Mouse (Mus musculus): ENCODE results near the gene Camk1d. TPM values are rescaled to one million over a fixed set of nuclear protein-coding genes. Genes with fewer than 3 reads are reported as not detected.

Camk1d gene
- total and polyA plus RNA-seq, 3 experiments, result 4.6 to 12.4 (median 4.8) TPM

DNA sequence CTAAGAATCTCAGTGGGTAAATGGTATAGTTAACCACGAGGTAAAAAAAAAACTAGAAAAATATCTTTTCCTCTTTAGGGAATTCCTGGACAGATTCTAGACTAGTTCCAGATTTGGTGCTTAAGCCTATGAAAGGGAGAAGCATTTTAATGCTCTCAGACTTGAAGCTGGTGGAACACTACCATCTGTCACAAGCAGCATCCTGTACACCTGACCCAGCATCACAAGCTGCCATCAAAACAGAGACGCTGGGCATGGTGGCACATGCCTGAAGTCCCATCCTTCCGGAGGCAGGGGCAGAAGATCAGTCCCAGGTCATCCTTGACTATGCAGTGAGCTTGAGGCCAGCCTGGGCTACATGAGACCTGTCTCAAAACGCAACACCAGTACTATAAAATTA lies 295.5 kb downstream of the Camk1d start:
- TF ChIP-seq ETS1 (conservative IDR thresholded peaks at IDR 0.05; ENCODE audit: low read depth, low read length), result no peak
- no peak for TF ChIP-seq MAZ (IDR thresholded peaks at IDR 0.05; ENCODE audit: low read depth, low read length)
- peak; percentile 44; the same call in 1 of the 2 replicates for TF ChIP-seq MYC (IDR thresholded peaks at IDR 0.05; ENCODE audit: low read depth, low read length)
- TF ChIP-seq BHLHE40 (IDR thresholded peaks at IDR 0.05; ENCODE audit: low read depth, low read length), result peak; percentile 79
- Histone ChIP-seq H3K27me3 (replicated peaks) (no peaks in the 10 kb centered on the region), H3K79me2 (replicated peaks; ENCODE audit: control insufficient read depth, extremely low read depth, insufficient read depth, poor library complexity, severe bottlenecking) (no peaks in the 10 kb centered on the region; the same call in 1 of the 2 replicates), H3K4me2 (ENCODE audit: insufficient read depth, low read depth, poor library complexity, severe bottlenecking) (peak overlapping the region; percentile 8; the same call in 1 of the 2 replicates), H3K27ac (ENCODE audit: insufficient read depth, low read depth) (peak overlapping the region; percentile 89), H3K4me1 (ENCODE audit: control insufficient read depth in 1 of 2, insufficient read depth in 2 of 2) (peaks cover 15 to 82% of the 10 kb centered on the region in 2 experiments), H3K36me3 (replicated peaks in 1 of 2; ENCODE audit: control insufficient read depth in 1 of 2, insufficient read depth in 1 of 2, low read length in 1 of 2) (no peaks in the 10 kb centered on the region), H3K9ac (ENCODE audit: insufficient read depth, low read depth) (no peak overlapping the region), H3K9me3 (replicated peaks; ENCODE audit: low read length) (no peaks in the 10 kb centered on the region), H3K4me3 (replicated peaks in 1 of 3; ENCODE audit: low read depth in 2 of 3, low read length in 2 of 3, poor library complexity in 1 of 3) (no peak overlapping the region)
- dilution Hi-C loops (cut with MboI; ENCODE audit: extremely low pct_ligation_motif_present, extremely low pct_unique_long_range_greater_than_20kb, low sequenced_read_pairs) (no loop called here), in situ Hi-C loops (cut with MboI; ENCODE audit: low pct_ligation_motif_present, low pct_unique_long_range_greater_than_20kb, low sequenced_read_pairs) (no loop called here)
- DNase-seq (ENCODE audit: extremely low read depth), result no peak

DNA sequence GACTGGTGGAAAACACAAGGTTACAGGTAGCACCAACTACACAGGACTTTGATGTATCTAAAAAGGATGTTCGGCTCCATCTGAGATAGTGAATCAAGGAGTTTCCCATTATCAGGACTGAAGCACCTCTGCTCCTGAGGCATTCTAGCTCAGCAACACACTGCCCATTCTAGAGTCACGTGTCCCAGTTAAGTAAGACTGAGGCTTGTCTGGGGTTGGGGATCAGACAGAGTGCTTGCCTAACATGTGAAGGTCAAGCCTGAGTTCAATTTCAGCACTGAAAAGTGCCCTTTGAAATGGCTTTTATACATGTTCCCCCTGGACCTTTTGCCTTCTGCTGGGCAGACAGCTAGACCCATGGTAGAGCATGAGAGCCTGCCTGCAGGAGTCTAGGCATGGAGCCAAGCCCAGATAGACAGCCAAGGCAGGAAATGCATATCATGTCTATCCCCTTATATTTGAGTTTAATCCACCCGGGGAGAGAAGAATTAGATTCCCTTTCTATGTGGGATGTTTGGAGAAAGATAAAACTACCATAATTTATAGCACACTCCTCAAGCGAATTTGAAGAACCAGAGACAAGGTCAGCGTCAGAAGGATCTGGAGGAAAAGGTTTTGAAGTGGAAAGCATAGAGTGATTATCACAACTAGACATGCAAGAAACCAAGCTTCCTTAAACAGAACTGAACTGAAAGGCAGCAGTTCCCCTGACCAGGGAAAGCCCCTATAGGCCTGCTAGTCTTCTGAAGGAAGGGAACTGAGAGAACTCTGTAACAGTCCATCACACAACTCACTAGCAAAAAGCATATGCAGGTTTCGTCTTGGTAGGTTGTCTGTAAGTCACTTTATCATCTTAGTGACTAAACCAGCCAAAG lies 296.9 kb downstream of the Camk1d start:
- peak overlapping the region; percentile 67 for H3K9ac ChIP-seq (ENCODE audit: insufficient read depth, low read depth)
- H3K36me3 ChIP-seq (replicated peaks in 1 of 2; ENCODE audit: control insufficient read depth in 1 of 2, insufficient read depth in 1 of 2, low read length in 1 of 2), result peaks cover 0 to under 1% of the 10 kb centered on the region in 2 experiments
- peak overlapping the region in 1 of 3 experiments; percentile 22 for H3K4me3 ChIP-seq (replicated peaks in 1 of 3; ENCODE audit: low read depth in 2 of 3, low read length in 2 of 3, poor library complexity in 1 of 3)
- H3K27me3 ChIP-seq (replicated peaks), result no peaks in the 10 kb centered on the region
- peaks cover 15 to 72% of the 10 kb centered on the region in 2 experiments for H3K4me1 ChIP-seq (ENCODE audit: control insufficient read depth in 1 of 2, insufficient read depth in 2 of 2)
- in situ Hi-C loops (cut with MboI; ENCODE audit: low pct_ligation_motif_present, low pct_unique_long_range_greater_than_20kb, low sequenced_read_pairs) (no loop called here), dilution Hi-C loops (cut with MboI; ENCODE audit: extremely low pct_ligation_motif_present, extremely low pct_unique_long_range_greater_than_20kb, low sequenced_read_pairs) (no loop called here)
- peak overlapping the region; percentile 99 for H3K27ac ChIP-seq (ENCODE audit: insufficient read depth, low read depth)
- peak; percentile 91 for DNase-seq (ENCODE audit: extremely low read depth)
- H3K9me3 ChIP-seq (replicated peaks; ENCODE audit: low read length), result no peaks in the 10 kb centered on the region
- H3K79me2 ChIP-seq (replicated peaks; ENCODE audit: control insufficient read depth, extremely low read depth, insufficient read depth, poor library complexity, severe bottlenecking), result no peaks in the 10 kb centered on the region; the same call in 1 of the 2 replicates
- H3K4me2 ChIP-seq (ENCODE audit: insufficient read depth, low read depth, poor library complexity, severe bottlenecking), result peak overlapping the region; percentile 99
- TF ChIP-seq PAX5 (IDR thresholded peaks at IDR 0.05; ENCODE audit: low read length) (no peak), ZKSCAN1 (IDR thresholded peaks at IDR 0.05; ENCODE audit: borderline replicate concordance, low read depth, low read length) (no peak), CHD2 (IDR thresholded peaks at IDR 0.05; ENCODE audit: low read length) (peak; percentile 74), CTCF (conservative IDR thresholded peaks at IDR 0.05 in 1 of 2, IDR thresholded peaks at IDR 0.05 in 1 of 2; ENCODE audit: low read depth in 2 of 2, low read length in 2 of 2) (no peak), JUND (conservative IDR thresholded peaks at IDR 0.05; ENCODE audit: low read depth, low read length) (peak; percentile 47), ETS1 (conservative IDR thresholded peaks at IDR 0.05; ENCODE audit: low read depth, low read length) (peak; percentile 76), EP300 (IDR thresholded peaks at IDR 0.05; ENCODE audit: low read length) (peak; percentile 99), MAZ (IDR thresholded peaks at IDR 0.05; ENCODE audit: low read depth, low read length) (0 out of 2 replicates have a peak, but pooled peaks have one; percentile 61), TBP (conservative IDR thresholded peaks at IDR 0.05; ENCODE audit: low read depth, low read length) (peak; percentile 52; the same call in 1 of the 2 replicates), JUN (IDR thresholded peaks at IDR 0.05; ENCODE audit: insufficient read depth, low read depth, low read length) (no peak; the same call in 1 of the 2 replicates), UBTF (IDR thresholded peaks at IDR 0.05; ENCODE audit: low read depth, low read length) (no peak), ZMIZ1 (IDR thresholded peaks at IDR 0.05; ENCODE audit: low read depth, low read length) (peak; percentile 53; the same call in 1 of the 2 replicates), TCF12 (IDR thresholded peaks at IDR 0.05; ENCODE audit: low read depth, low read length) (peak; percentile 72), SIN3A (IDR thresholded peaks at IDR 0.05; ENCODE audit: low read length) (peak; percentile 74), ELF1 (IDR thresholded peaks at IDR 0.05; ENCODE audit: low read depth, low read length) (peak; percentile 43; the same call in 1 of the 2 replicates), E2F4 (IDR thresholded peaks at IDR 0.05; ENCODE audit: insufficient replicate concordance, low read depth, low read length) (no peak), MYC (IDR thresholded peaks at IDR 0.05; ENCODE audit: low read depth, low read length) (peak; percentile 62; the same call in 1 of the 2 replicates), RAD21 (IDR thresholded peaks at IDR 0.05; ENCODE audit: low read depth, low read length) (no peak; the same call in 1 of the 2 replicates), HCFC1 (IDR thresholded peaks at IDR 0.05; ENCODE audit: low read depth, low read length) (0 out of 2 replicates have a peak, but pooled peaks have one; percentile 42), USF1 (IDR thresholded peaks at IDR 0.05; ENCODE audit: low read depth, low read length) (peak; percentile 78), ZNF384 (IDR thresholded peaks at IDR 0.05; ENCODE audit: low read depth, low read length) (no peak), IRF4 (IDR thresholded peaks at IDR 0.05; ENCODE audit: low read depth, low read length) (peak; percentile 98), KAT2A (IDR thresholded peaks at IDR 0.05; ENCODE audit: insufficient replicate concordance, low read length) (no peak), BHLHE40 (IDR thresholded peaks at IDR 0.05; ENCODE audit: low read depth, low read length) (peak; percentile 80), POLR2A (IDR thresholded peaks at IDR 0.05; ENCODE audit: low read depth, low read length) (no peak), MEF2A (IDR thresholded peaks at IDR 0.05; ENCODE audit: borderline replicate concordance, low read depth, low read length) (peak; percentile 88), CHD1 (IDR thresholded peaks at IDR 0.05; ENCODE audit: low read depth, low read length) (no peak), NRF1 (IDR thresholded peaks at IDR 0.05; ENCODE audit: low read depth, low read length) (no peak), GABPA (IDR thresholded peaks at IDR 0.05; ENCODE audit: insufficient replicate concordance, low read depth, low read length) (no peak)
